Mouse (Mus musculus) layer of hippocampus, adult 9-11 months (tissue): Measurements from ENCODE around the gene Aldoart2.
"Not testable (repeated sequence)": the region's sequence is repeated elsewhere in the genome, so short reads cannot be mapped to it uniquely, and the experiment has no call there.

Experiments
- DNase-seq: peaks from one replicate; pipeline ENCODE4 v3.0.0; 2022

Aldoart2 gene

GRCm38 (mm10) chr12:55586936-55587335, 21.9 kb downstream of the Aldoart2 start:
- DNase-seq, result not testable (repeated sequence)

DNA sequence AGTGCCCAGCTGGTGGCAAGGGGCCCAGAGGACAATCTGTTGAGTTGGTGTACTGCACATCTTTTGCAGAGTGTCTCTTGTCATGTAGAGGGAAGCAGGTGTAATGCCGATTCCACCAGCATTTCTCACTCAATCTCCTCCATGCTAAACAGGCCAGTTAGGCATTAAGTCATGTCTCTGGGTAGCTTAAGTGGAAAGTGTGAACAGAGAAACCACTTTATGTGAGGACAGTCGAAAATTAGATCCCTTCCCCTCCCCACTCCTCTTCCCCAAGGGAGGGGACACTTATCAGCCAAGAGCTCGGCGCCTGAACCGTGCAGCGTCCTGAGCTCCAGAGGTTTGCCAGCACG, 33.5 kb downstream of the Aldoart2 start:
- no peak for DNase-seq

DNA sequence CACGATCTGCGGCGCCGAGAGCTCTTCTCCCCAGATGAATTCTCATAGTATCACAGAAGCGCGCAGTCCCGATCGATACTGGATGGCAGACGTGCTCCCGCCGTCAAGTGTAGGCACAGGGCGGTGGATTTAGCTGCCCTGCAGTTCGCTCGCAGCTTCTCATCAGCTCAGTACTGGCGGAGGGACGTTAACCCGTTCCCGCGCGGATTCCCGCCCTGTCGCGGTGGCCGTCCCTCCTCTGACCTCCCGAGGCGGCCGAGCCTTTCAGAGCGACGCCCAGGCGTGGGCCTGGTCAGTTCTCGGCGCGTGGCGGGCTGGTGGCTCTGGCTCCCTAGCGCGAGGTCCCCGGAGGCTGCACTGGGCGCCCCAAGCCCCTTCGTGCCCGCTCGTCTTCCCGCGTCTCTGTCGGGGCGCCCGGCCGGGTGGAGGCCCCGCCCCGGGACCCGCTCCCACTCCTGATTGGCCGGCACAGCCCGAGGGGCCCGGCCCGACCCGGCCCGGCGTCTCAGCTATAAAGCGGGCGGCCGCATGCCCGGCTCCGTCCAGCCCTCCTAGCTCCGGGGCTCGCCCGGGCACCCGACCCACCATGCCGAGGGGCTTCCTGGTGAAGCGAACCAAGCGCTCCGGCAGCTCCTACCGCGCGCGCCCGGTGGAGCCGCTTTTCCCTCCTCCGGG, 34.0 kb downstream of the Aldoart2 start, which contains the start of gene Insm2:
Gene Insm2 (plus strand): TSS at position 541 of the 675 bp plus-strand sequence.
- DNase-seq, result no peak

DNA sequence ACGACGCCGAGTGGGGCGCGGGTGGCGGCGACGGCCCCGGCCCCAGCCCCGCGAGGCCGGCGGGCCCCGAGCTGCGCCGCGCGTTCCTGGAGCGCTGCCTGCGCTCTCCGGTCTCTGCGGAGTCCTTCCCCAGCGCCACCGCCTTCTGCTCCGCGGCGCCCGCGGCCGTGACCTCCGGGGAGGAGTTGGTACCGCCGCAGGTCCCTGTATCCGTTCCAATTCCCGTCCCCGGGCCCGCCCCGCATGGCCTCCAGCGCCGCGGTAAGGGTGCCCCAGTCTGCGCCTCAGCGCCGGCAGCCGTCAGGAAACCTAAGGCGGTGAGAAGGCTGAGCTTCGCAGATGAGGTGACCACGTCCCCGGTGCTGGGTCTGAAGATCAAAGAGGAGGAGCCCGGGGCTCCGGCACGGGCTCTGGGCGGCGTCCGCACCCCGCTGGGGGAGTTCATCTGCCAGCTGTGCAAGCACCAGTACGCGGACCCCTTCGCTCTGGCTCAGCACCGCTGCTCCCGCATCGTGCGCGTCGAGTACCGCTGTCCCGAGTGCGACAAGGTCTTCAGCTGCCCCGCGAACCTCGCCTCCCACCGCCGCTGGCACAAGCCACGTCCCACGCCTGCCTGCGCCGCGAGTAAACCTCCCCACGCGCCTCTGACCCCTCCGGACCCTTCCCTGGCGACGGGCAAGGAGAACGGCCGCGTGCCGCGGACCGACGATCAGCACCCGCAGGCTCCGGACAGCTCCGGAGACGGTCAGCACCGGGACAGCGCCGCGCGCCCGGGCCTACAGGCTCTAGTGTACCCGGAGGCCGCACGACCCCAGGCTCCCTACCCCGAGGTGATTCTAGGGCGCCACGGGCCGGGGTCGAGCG, 34.8 kb downstream of the Aldoart2 start:
- DNase-seq, result no peak

- no peak for DNase-seq
Measured at GRCm38 (mm10) chr12:55600503-55600994, 35.5 kb downstream of the Aldoart2 start.

GRCm38 (mm10) chr12:55604411-55604810, 39.4 kb downstream of the Aldoart2 start:
- no peak for DNase-seq

GRCm38 (mm10) chr12:55607902-55608301, 42.9 kb downstream of the Aldoart2 start:
- DNase-seq, result no peak

GRCm38 (mm10) chr12:55610812-55611211, 45.8 kb downstream of the Aldoart2 start:
- DNase-seq, result no peak
